Mouse (Mus musculus) olfactory bulb, adult 2 months (tissue): Measurements from ENCODE around the gene Fbxo21.

Experiments
- CTCF ChIP-seq: fragments of 200-500 bp; IDR thresholded peaks from 2 replicates; pipeline ENCODE4 v1.5.1; 2012; ENCODE audit warnings: low read depth, mild to moderate bottlenecking, low read length, moderate library complexity; ENCODE audit not compliant: insufficient read depth
- POLR2A ChIP-seq: fragments of 200-500 bp; IDR thresholded peaks from 2 replicates; pipeline ENCODE4 v1.6.1; 2012; ENCODE audit warnings: mild to moderate bottlenecking, low read depth, low read length, moderate library complexity; ENCODE audit not compliant: insufficient read depth

DNA sequence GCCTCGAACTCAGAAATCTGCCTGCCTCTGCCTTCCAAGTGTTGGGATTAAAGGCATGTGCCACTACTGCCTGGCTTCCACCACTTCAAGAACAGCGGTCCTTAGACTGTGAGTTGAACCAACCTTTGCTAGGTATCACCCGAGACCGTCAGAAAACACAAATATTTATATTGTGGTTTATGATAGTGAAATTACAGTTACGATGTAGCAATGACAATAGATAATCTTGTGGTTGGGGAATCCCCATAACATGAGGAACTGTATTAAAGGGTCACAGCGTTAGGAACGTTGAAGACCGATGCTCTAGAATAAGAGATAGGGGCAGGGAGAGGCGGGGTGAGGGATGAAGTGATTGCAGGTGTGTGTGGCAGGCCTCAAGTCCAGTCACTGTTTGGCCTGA is 68.9 kb downstream of the Fbxo21 start:
- TF ChIP-seq POLR2A (no peak), CTCF (no peak)
